Mouse (Mus musculus): ENCODE data around the gene Was. TPM values are rescaled to one million over a fixed set of nuclear protein-coding genes. Genes with fewer than 3 reads are reported as not detected.
"Not testable (repeated sequence)": the region's sequence is repeated elsewhere in the genome, so short reads cannot be mapped to it uniquely, and the experiment has no call there.

Gene Was
- polyA plus RNA-seq, 1 experiment from 2014 or later, result 0.28 TPM

GRCm38 (mm10) chrX:8105019-8105418 is 14.7 kb upstream of the Was start:
- 92% methylated on average over 3 of the region's 3 CpGs for WGBS

DNA sequence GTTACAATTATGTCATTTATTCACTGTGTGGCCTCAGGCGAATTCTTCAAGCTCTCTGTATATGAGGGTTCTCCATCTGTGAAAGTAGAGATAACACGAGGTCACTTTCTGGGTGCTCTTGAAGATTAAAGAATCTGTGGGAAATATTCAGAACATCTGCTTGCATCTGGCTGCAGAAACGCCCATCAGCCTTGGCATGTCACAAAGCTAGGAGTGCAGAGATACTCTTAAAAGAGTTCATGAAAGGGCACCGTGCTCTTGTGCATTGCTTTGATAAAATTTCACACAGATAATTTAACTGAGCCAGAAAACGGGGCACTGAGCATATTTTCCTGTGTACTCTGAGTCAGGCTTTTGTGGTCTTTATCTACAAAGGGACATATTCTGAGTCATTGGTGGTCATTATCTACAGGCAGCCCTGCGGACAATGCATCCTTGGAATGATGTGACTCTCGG is 11.9 kb upstream of the Was start:
- Histone ChIP-seq H3K4me3 (ENCODE audit: low read length) (no peak overlapping the region), H3K27ac (ENCODE audit: low read depth, low read length) (no peak overlapping the region), H3K4me2 (ENCODE audit: low read length) (no peak overlapping the region), H3K9ac (ENCODE audit: low read depth, low read length) (no peak overlapping the region), H3K9me3 (ENCODE audit: control insufficient read depth, low read length) (0 out of 2 replicates have a peak, but pooled peaks cover 4% of the 10 kb centered on the region), H3K36me3 (ENCODE audit: control insufficient read depth, insufficient read depth, low read length) (no peaks in the 10 kb centered on the region), H3K27me3 (replicated peaks; ENCODE audit: control insufficient read depth, insufficient read depth, low read length) (no peaks in the 10 kb centered on the region), H3K4me1 (ENCODE audit: control insufficient read depth, insufficient read depth, low read depth, low read length) (no peaks in the 10 kb centered on the region)
- ATAC-seq, result no peak
- 58% methylated on average over 7 of the region's 7 CpGs for WGBS

More at GRCm38 (mm10) chrX:8105019-8105418, 14.7 kb upstream of the Was start:
- no peak for ATAC-seq
- no peaks in the 10 kb centered on the region for H3K36me3 ChIP-seq (ENCODE audit: control insufficient read depth, insufficient read depth, low read length)
- 0 out of 2 replicates have a peak, but pooled peaks cover 3% of the 10 kb centered on the region for H3K9me3 ChIP-seq (ENCODE audit: control insufficient read depth, low read length)
- H3K27me3 ChIP-seq (replicated peaks; ENCODE audit: control insufficient read depth, insufficient read depth, low read length), result no peaks in the 10 kb centered on the region
- H3K27ac ChIP-seq (ENCODE audit: low read depth, low read length), result no peak overlapping the region
- no peak overlapping the region for H3K4me3 ChIP-seq (ENCODE audit: low read length)
- H3K4me1 ChIP-seq (ENCODE audit: control insufficient read depth, insufficient read depth, low read depth, low read length), result no peaks in the 10 kb centered on the region
- H3K9ac ChIP-seq (ENCODE audit: low read depth, low read length), result no peak overlapping the region
- H3K4me2 ChIP-seq (ENCODE audit: low read length), result no peak overlapping the region

DNA sequence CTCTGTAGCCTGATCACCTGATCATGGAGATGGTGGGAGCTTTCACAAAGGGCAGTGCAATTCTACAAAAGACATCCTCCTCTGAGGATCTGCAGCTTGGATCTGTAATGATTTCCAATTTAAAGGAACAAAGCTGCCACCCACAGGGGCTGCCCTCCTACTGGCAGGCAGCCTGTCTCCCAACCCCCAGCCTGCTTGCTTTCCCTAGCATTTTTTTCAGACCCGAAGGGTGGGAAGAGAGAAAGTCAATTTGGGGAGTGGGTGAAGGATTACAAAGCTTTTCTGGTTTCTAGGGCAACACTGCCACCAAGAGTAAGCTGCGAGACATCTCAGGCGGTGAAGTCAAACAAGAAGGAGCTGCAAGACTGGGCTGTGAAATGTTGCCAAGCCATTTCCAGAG is 10.7 kb upstream of the Was start:
- Histone ChIP-seq H3K9me3 (ENCODE audit: control insufficient read depth, low read length) (0 out of 2 replicates have a peak, but pooled peaks cover 4% of the 10 kb centered on the region), H3K27ac (ENCODE audit: low read depth, low read length) (peak overlapping the region; percentile 79), H3K9ac (ENCODE audit: low read depth, low read length) (no peak overlapping the region), H3K4me3 (ENCODE audit: low read length) (no peak overlapping the region), H3K27me3 (replicated peaks; ENCODE audit: control insufficient read depth, insufficient read depth, low read length) (no peaks in the 10 kb centered on the region), H3K4me1 (ENCODE audit: control insufficient read depth, insufficient read depth, low read depth, low read length) (no peaks in the 10 kb centered on the region), H3K4me2 (ENCODE audit: low read length) (peak overlapping the region; percentile 27), H3K36me3 (ENCODE audit: control insufficient read depth, insufficient read depth, low read length) (no peaks in the 10 kb centered on the region)
- 18% methylated on average over 3 of the region's 3 CpGs for WGBS
- ATAC-seq, result peak; percentile 75

GRCm38 (mm10) chrX:8099435-8099834 is 9.1 kb upstream of the Was start:
- no peak for ATAC-seq
- 0 out of 2 replicates have a peak, but pooled peaks cover 4% of the 10 kb centered on the region for H3K9me3 ChIP-seq (ENCODE audit: control insufficient read depth, low read length)
- no peak overlapping the region for H3K4me3 ChIP-seq (ENCODE audit: low read length)
- H3K4me1 ChIP-seq (ENCODE audit: control insufficient read depth, insufficient read depth, low read depth, low read length), result no peaks in the 10 kb centered on the region
- H3K4me2 ChIP-seq (ENCODE audit: low read length), result no peak overlapping the region
- H3K36me3 ChIP-seq (ENCODE audit: control insufficient read depth, insufficient read depth, low read length), result no peaks in the 10 kb centered on the region
- no peak overlapping the region for H3K27ac ChIP-seq (ENCODE audit: low read depth, low read length)
- no peak overlapping the region for H3K9ac ChIP-seq (ENCODE audit: low read depth, low read length)
- no peaks in the 10 kb centered on the region for H3K27me3 ChIP-seq (replicated peaks; ENCODE audit: control insufficient read depth, insufficient read depth, low read length)
- WGBS, result 68% methylated on average over 3 of the region's 4 CpGs

DNA sequence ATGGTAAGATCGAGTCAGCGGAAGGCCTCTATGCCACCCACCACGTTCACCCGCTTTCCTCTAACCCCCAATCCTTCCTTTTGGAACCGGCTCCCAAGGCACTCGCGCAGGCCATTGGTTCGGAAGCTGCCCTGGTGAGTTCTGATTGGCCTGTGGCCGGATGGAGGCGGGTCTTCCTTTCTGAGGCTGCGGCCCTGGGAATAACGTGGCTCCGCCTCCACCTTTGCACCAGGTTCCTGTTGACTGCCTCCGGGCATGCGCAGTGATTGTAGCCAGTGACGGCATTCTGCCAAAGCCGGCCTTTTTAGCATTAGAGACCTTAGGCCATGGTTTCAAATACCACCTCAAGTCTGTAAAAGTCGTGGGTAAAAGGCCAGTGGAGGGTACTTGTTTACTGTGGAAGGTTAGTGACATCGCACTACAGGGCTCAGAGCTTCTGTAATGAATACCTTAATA is 6.5 kb upstream of the Was start:
- Histone ChIP-seq H3K36me3 (ENCODE audit: control insufficient read depth, insufficient read depth, low read length) (no peaks in the 10 kb centered on the region), H3K4me1 (ENCODE audit: control insufficient read depth, insufficient read depth, low read depth, low read length) (no peaks in the 10 kb centered on the region), H3K9ac (ENCODE audit: low read depth, low read length) (no peak overlapping the region), H3K27me3 (replicated peaks; ENCODE audit: control insufficient read depth, insufficient read depth, low read length) (no peaks in the 10 kb centered on the region), H3K4me3 (ENCODE audit: low read length) (peak overlapping the region; percentile 28), H3K9me3 (ENCODE audit: control insufficient read depth, low read length) (0 out of 2 replicates have a peak, but pooled peaks cover 4% of the 10 kb centered on the region), H3K4me2 (ENCODE audit: low read length) (peak overlapping the region; percentile 51), H3K27ac (ENCODE audit: low read depth, low read length) (peak overlapping the region; percentile 75)
- 18% methylated on average over 18 of the region's 19 CpGs for WGBS
- ATAC-seq, result peak; percentile 93

DNA sequence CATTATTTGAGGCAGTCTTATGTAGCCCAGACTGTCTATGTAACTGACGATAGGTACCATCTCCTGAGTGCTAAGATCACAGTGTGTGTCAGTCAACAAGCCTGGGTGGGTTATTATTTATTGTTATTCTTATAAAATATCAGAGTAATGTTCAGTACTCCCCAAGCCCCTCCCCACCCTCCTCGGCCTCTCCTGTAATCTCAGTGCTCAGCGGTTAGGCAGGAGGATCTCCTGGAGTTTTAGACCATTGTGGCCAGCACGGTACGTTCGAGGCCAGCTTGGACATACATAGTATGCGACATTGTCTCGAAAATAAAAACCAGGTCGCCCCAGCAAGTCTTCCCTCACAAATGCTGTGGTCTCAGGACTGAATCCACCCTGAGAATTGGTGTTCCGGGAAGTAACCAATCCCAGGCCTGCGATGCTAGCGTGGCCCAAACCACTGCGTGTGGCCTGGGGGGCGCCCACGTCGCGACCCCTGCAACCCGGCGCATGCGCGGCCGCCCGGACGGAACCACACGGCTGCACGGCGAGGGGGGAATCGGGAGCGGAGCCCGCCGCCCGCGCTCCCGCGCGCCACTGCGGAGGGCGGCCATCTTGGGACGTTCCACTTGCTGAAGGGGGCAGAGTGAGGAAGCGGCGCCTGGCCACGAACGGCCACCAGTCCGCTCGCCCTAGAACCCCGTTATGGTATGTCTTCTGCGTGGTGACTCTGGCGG is 5.9 kb upstream of the Was start:
- H3K4me2 ChIP-seq (ENCODE audit: low read length), result peak overlapping the region; percentile 46
- ATAC-seq, result peak; percentile 90
- not testable (repeated sequence) for H3K9me3 ChIP-seq (ENCODE audit: control insufficient read depth, low read length); H3K36me3 ChIP-seq (ENCODE audit: control insufficient read depth, insufficient read depth, low read length); H3K27me3 ChIP-seq (replicated peaks; ENCODE audit: control insufficient read depth, insufficient read depth, low read length); H3K27ac ChIP-seq (ENCODE audit: low read depth, low read length); H3K4me1 ChIP-seq (ENCODE audit: control insufficient read depth, insufficient read depth, low read depth, low read length); H3K9ac ChIP-seq (ENCODE audit: low read depth, low read length)
- 25% methylated on average over 3 of the region's 48 CpGs for WGBS
- peak overlapping the region; percentile 28 for H3K4me3 ChIP-seq (ENCODE audit: low read length)

GRCm38 (mm10) chrX:8095546-8095945 is 5.2 kb upstream of the Was start:
- H3K27ac ChIP-seq (ENCODE audit: low read depth, low read length), result no peak overlapping the region
- H3K27me3 ChIP-seq (replicated peaks; ENCODE audit: control insufficient read depth, insufficient read depth, low read length), result no peaks in the 10 kb centered on the region
- H3K9me3 ChIP-seq (ENCODE audit: control insufficient read depth, low read length), result 0 out of 2 replicates have a peak, but pooled peaks cover 2% of the 10 kb centered on the region
- H3K4me3 ChIP-seq (ENCODE audit: low read length), result peak overlapping the region; percentile 28; the same call in 1 of the 2 replicates
- H3K4me1 ChIP-seq (ENCODE audit: control insufficient read depth, insufficient read depth, low read depth, low read length), result no peaks in the 10 kb centered on the region
- H3K4me2 ChIP-seq (ENCODE audit: low read length), result peak overlapping the region; percentile 46
- no peak overlapping the region for H3K9ac ChIP-seq (ENCODE audit: low read depth, low read length)
- no peak for ATAC-seq
- no peaks in the 10 kb centered on the region for H3K36me3 ChIP-seq (ENCODE audit: control insufficient read depth, insufficient read depth, low read length)
- WGBS, result 82% methylated on average over 10 of the region's 10 CpGs

DNA sequence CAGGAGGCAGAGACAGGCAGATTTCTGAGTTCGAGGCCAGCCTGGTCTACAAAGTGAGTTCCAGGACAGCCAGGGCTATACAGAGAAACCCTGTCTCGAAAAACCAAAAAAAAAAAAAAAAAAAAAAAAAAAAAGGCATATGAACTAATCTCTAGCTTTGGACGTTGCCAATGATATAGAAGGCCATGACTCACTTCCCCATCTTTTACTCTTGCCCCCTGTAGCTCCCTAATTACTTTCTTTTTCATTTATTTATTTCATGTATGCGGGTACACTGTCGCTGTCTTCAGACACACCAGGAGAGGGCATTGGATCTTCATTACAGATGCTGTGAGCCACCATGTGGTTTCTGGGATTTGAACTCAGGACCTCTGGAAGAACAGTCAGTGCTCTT is 653 bp upstream of the Was start:
- H3K4me2 ChIP-seq (ENCODE audit: low read length), result not testable (repeated sequence)

DNA sequence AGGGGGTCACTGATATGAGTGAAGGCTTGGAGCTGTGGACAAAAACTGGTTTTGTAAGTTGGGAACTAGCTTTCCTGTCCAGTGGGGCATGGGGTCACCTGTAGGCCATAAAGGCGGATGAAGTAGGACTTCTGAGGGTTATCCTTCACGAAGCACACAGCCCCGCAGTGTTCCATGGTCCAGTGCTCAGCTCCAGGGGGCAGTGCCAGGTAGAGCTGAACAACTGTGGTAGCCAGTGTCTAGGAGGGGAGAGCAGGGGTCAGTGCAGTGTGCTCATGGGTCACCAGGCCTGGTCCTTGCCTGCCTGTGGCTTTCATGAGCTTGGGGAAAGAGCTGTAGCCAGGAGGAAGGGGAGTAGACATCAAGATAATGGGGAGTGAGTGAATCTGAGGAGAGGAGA is 552 bp downstream of the Was start:
- 85% methylated on average over 3 of the region's 3 CpGs for WGBS
- Histone ChIP-seq H3K4me3 (ENCODE audit: low read length) (no peak overlapping the region), H3K4me2 (ENCODE audit: low read length) (no peak overlapping the region), H3K27ac (ENCODE audit: low read depth, low read length) (no peak overlapping the region), H3K9ac (ENCODE audit: low read depth, low read length) (no peak overlapping the region), H3K4me1 (ENCODE audit: control insufficient read depth, insufficient read depth, low read depth, low read length) (no peaks in the 10 kb centered on the region), H3K36me3 (ENCODE audit: control insufficient read depth, insufficient read depth, low read length) (no peaks in the 10 kb centered on the region), H3K9me3 (ENCODE audit: control insufficient read depth, low read length) (no peaks in the 10 kb centered on the region), H3K27me3 (replicated peaks; ENCODE audit: control insufficient read depth, insufficient read depth, low read length) (no peaks in the 10 kb centered on the region)
- no peak for ATAC-seq

More for the DNA sequence above, 653 bp upstream of the Was start:
- not testable (repeated sequence) for H3K4me3 ChIP-seq (ENCODE audit: low read length); H3K27ac ChIP-seq (ENCODE audit: low read depth, low read length); H3K4me1 ChIP-seq (ENCODE audit: control insufficient read depth, insufficient read depth, low read depth, low read length); H3K9me3 ChIP-seq (ENCODE audit: control insufficient read depth, low read length); H3K27me3 ChIP-seq (replicated peaks; ENCODE audit: control insufficient read depth, insufficient read depth, low read length); H3K9ac ChIP-seq (ENCODE audit: low read depth, low read length); H3K36me3 ChIP-seq (ENCODE audit: control insufficient read depth, insufficient read depth, low read length); ATAC-seq
- 83% methylated on average over 4 of the region's 5 CpGs for WGBS
